Mouse (Mus musculus): ENCODE measurements at regions not wholly inside any gene's neighbourhood (a gene's known extent, or its start where the extent isn't known, plus 50 kb on each side); places are given as distances from the start of the nearest gene placed in this dataset.

DNA sequence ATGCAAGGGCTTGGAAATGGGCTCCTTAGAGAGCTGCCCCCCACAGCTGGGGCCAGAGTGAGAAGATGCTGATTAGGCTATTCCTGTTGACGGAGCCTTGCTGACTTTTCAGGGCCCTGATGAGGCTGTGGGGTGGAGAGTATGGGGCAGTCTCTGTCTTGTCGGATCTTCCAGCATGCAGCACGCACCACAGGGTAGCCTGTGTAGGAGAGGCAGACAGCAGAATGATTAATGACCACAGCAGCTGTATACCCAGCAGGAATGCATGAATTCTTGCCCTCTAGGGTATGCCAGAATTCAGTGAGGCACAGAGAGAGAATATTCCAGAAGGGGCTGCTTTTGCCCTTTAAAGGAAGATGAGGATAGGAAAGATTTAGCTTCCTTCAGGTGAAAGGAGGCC is 265.6 kb upstream of the Gm10131 start:
- no peak for TF ChIP-seq CTCF (IDR thresholded peaks at IDR 0.05; ENCODE audit: low read depth)
- no peak for TF ChIP-seq EP300 (optimal IDR thresholded peaks at IDR 0.05)

Measured in stomach, postnatal 0 days (tissue).